Mouse (Mus musculus) embryonic facial prominence, embryonic 10.5 days (tissue): ENCODE data around the gene Ckap2l. TPM values are rescaled to one million over a fixed set of nuclear protein-coding genes. Genes with fewer than 3 reads are reported as not detected.

Source experiments
- DNase-seq: peaks from one replicate; pipeline ENCODE4 v3.0.0-alpha.2; 2017; ENCODE audit warnings: low spot score
- H3K27ac ChIP-seq: fragments of 300-500 bp; sonication (generic); replicated peaks from 2 replicates; pipeline ENCODE4 v1.5.1; 2016; ENCODE audit warnings: mild to moderate bottlenecking
- H3K27me3 ChIP-seq: fragments of 300-500 bp; sonication (generic); replicated peaks from 2 replicates; pipeline ENCODE4 v1.6.1; 2016; ENCODE audit warnings: low read depth, mild to moderate bottlenecking; ENCODE audit not compliant: poor library complexity, severe bottlenecking
- H3K36me3 ChIP-seq: fragments of 300-500 bp; sonication (generic); replicated peaks from 2 replicates; pipeline ENCODE4 v1.6.1; 2016; ENCODE audit warnings: mild to moderate bottlenecking, moderate library complexity
- H3K4me1 ChIP-seq: fragments of 300-500 bp; sonication (generic); 2 replicates; pipeline ENCODE4 v1.6.1; 2016
- H3K4me3 ChIP-seq: fragments of 300-500 bp; sonication (generic); 2 replicates; pipeline ENCODE4 v1.5.1; 2016; ENCODE audit warnings: mild to moderate bottlenecking, moderate library complexity
- H3K9me3 ChIP-seq: fragments of 300-500 bp; sonication (generic); 2 replicates; pipeline ENCODE4 v1.6.1; 2016; ENCODE audit warnings: mild to moderate bottlenecking
- WGBS: fragments of 180-500 bp; shearing (Covaris S2); methylation state at CpG from one replicate; pipeline ENCODE4 v1.1.7; 2016; 5-methylcytosine and 5-hydroxymethylcytosine counted together
- polyA plus RNA-seq: library from polyadenylated mRNA; unstranded; fragments of >200 nt; fragmentation: Nextera tagmentation; extraction: Ambion mirVana; gene quantifications from 2 replicates; pipeline ENCODE4 v1.2.1, GENCODE M21; 2016

Ckap2l gene
- polyA plus RNA-seq, result 63.1 and 65.4 TPM in 2 replicates

DNA sequence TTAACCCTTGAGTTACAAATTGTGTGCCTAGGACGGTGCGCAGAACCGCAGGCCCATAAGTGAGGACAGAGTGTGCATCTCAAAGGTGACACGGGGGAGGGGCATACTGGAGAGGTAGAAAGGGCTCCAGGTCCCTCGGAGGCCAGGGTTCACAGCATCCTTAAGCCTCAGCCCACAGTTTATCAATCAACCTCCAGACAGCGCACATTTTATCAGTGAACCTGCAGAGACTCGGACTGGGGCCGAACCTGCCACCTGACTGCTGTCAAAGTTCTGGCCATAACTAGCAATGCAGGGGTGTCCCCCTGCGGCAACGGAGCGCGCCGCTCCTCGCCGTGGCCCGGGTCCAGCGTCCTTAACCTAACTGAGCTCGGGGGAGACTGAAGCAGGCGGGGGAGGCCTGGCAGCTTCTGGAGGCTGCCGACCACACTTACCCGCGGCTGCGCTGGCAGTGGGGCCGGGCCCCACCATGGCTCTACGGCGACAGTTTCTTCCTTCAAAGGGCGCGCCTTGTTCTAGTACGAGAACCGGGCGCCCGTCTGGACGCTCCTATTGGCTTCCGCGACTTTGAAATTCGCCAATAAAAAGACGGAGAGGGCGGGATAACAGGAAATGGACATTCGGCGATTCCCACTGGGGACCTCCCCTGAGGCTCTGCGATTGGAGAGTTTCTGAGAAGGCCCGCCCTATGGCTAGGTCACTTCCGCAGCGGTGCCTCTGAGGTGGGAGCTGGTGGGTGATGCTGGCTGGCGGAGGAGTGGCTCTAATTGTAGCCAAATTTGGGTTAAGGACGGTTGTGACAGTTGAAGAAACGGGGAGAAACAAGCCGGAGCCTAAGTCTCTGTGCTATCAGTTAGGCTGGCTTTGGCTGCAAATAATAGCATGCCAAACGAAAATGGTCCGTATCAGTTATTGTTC lies at the start of gene Ckap2l:
Gene Ckap2l, minus strand, starts transcription at position 542 of the 918 bp plus-strand sequence.
- Histone ChIP-seq H3K36me3 (peaks cover 19% of the 10 kb centered on the region), H3K9me3 (no peaks in the 10 kb centered on the region)
- under 1% methylated on average over 50 of the region's 50 CpGs for WGBS

DNA sequence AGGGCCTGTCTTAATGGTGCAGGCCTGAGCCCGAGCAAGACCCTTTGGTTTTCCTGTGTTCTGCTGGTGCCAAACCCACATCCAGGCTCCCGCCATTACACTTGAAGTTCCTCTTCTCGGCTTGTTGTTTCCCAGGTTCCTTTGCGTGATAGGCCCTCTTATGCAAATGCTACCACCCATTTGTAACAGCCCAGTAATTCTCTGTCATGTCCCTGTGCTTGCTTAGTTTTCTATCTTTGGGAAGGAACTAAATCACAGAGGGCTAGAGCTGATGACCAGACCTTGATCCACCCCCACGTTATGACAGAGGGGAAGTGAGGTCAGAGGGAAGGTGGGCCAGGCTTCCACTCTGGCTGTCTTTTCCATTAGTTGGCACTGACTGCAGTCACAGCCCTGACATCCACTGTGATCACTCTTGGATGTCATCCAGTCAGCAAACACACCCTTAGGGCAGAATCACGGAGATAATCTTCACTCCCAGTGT lies 41.2 kb upstream of the Ckap2l start:
- Histone ChIP-seq H3K36me3 (no peaks in the 10 kb centered on the region), H3K4me1 (0 out of 2 replicates have a peak, but pooled peaks cover 3% of the 10 kb centered on the region), H3K27ac (no peak overlapping the region), H3K9me3 (peaks cover 7% of the 10 kb centered on the region; the same call in 1 of the 2 replicates), H3K4me3 (no peak overlapping the region), H3K27me3 (no peaks in the 10 kb centered on the region)
- DNase-seq, result no peak
- 76% methylated on average over 6 of the region's 6 CpGs for WGBS

More for the DNA sequence above, at the start of gene Ckap2l:
- peaks cover 24% of the 10 kb centered on the region for H3K4me1 ChIP-seq
- H3K27ac ChIP-seq, result peak within 1 kb of the TSS; percentile 96
- H3K4me3 ChIP-seq, result peak within 1 kb of the TSS; percentile 93
- DNase-seq, result peak; percentile 98
- no peaks in the 10 kb centered on the region for H3K27me3 ChIP-seq

DNA sequence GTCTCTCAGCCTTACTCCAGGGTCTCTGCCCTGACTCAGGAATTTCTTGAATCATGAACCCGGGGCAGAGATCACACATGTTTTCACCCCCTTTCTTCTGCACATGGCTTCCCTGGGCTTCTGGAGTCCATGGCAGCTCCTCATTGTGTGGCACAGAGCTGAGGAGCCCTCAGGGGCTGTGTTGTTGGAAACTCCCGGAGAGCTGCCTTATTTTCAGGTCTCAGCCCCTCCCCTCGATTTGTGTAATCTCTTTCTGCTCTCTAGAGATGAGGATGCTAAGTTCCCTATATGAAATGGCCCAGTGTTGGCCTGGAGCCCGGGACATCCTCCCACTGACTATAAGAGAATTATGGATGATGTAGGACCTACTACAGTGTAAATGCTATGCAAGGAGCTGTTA lies 36.5 kb upstream of the Ckap2l start:
- Histone ChIP-seq H3K36me3 (no peaks in the 10 kb centered on the region), H3K9me3 (no peaks in the 10 kb centered on the region), H3K4me3 (no peak overlapping the region), H3K27me3 (no peaks in the 10 kb centered on the region), H3K27ac (no peak overlapping the region), H3K4me1 (0 out of 2 replicates have a peak, but pooled peaks cover 5% of the 10 kb centered on the region)
- WGBS, result 54% methylated on average over 4 of the region's 4 CpGs
- DNase-seq, result no peak

DNA sequence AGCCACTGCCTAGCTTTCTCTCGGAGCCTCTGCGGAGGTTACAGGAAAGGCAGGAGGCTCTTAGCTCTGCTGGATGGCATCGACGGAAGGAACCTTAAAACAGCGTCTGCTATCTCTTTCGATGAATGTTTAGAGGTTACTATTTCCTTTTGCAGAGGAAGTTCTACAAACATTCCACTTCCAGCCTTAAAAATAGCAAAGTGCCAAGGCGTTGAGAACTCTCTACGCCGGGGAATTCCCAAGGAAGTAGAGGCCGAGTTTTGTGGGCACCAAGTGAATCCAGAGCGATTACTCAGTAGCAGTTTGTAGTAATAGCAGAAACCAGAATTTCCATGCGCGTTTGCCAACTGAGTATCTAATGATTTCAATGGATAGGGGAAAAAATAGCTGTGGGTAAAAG lies 33.5 kb upstream of the Ckap2l start:
- Histone ChIP-seq H3K9me3 (no peaks in the 10 kb centered on the region; the same call in 1 of the 2 replicates), H3K4me1 (0 out of 2 replicates have a peak, but pooled peaks cover 5% of the 10 kb centered on the region), H3K36me3 (no peaks in the 10 kb centered on the region), H3K4me3 (no peak overlapping the region), H3K27ac (no peak overlapping the region), H3K27me3 (no peaks in the 10 kb centered on the region)
- 92% methylated on average over 13 of the region's 13 CpGs for WGBS
- DNase-seq, result no peak

DNA sequence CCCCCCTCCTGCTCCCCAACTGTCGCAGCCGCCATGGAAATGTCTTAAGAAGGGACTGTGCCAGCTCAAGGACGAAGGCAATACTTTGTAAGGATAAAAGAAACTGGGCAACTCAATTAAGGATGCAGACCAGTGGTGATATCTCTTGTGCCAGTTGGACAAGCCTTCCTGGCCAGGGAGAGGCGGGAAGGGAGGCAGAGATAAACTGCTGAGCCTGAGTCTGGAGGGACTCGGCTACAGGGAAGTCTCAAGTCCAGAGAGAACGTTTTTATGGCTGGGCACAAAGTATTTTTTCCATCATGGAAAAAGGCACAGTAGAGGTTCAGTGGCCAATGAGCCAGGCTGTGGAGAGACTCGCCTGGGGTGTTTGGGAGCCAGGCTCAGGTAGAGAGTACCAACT lies 33.0 kb upstream of the Ckap2l start:
- WGBS, result 76% methylated on average over 7 of the region's 7 CpGs
- Histone ChIP-seq H3K4me3 (no peak overlapping the region), H3K36me3 (no peaks in the 10 kb centered on the region), H3K27me3 (no peaks in the 10 kb centered on the region), H3K9me3 (no peaks in the 10 kb centered on the region; the same call in 1 of the 2 replicates), H3K4me1 (0 out of 2 replicates have a peak, but pooled peaks cover 5% of the 10 kb centered on the region), H3K27ac (no peak overlapping the region)
- DNase-seq, result no peak

DNA sequence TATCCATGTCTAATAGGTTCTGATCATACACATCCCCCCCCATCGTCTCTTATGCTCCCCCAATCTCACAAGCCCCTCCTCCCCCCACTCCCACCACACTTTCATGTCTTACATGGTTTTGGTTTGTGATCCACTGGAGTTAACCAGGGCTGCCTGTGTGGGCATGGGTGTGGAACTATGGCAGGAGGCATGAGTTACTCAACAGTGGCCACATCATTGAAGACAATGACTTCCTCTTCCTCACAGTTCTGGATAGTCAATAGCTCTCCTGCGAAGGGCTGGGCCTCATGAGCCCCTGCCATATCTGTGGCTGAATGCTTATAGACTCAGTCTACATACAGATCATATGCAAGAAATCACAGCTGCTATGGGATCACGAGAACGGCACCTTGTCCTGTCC lies 31.2 kb upstream of the Ckap2l start:
- DNase-seq, result no peak
- no peaks in the 10 kb centered on the region for H3K36me3 ChIP-seq
- no peak overlapping the region for H3K27ac ChIP-seq
- H3K4me3 ChIP-seq, result no peak overlapping the region
- H3K4me1 ChIP-seq, result 0 out of 2 replicates have a peak, but pooled peaks cover 2% of the 10 kb centered on the region
- no peaks in the 10 kb centered on the region; the same call in 1 of the 2 replicates for H3K9me3 ChIP-seq
- 86% methylated on average over 4 of the region's 4 CpGs for WGBS
- no peaks in the 10 kb centered on the region for H3K27me3 ChIP-seq

DNA sequence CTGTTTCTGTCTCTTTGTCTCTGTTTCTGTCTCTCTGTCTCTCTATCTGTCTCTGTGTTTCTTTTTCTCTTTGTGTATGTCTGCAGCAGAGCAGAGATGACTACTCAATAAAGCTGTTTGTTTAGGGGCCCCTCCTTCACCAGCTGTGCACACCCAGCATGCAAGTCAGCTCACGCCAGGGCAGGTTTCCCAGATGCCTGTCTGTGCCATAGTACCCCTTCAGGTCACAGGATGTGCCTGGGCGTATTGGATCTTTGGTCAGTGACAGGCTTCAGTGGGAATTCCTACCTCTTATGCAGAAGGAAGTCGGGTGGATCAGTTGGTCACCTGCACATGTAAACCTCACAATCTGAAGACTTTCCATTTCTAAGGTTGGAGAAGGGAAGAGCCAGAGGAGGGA lies 27.2 kb upstream of the Ckap2l start:
- no peaks in the 10 kb centered on the region; the same call in 1 of the 2 replicates for H3K9me3 ChIP-seq
- DNase-seq, result no peak
- no peak overlapping the region for H3K27ac ChIP-seq
- H3K4me1 ChIP-seq, result no peaks in the 10 kb centered on the region
- H3K27me3 ChIP-seq, result no peaks in the 10 kb centered on the region
- H3K36me3 ChIP-seq, result no peaks in the 10 kb centered on the region
- H3K4me3 ChIP-seq, result no peak overlapping the region
- 82% methylated on average over 3 of the region's 3 CpGs for WGBS

DNA sequence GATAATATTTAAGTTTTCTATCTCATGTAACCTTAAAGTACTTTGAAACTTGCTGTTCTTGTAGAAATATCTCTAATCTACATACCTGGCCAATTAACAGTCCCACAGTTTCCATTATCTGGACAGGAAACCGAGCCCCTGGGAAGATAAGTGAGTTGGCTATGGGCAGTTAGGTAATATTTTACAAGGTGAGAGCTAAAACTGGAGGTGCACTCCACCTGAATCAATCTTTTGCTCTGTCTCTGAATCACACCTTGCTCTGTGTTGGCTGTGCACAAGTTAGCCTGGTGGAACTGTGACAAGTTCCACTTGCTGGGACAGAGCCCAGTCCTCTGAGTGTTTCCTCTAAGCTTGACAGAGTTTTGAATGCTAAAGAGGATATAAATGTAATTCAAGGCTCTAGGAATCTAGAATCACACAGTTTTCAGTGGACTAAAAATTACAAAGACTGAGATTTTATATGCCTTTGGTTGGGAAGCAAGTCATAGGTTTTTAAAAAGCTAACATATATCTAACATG lies 25.2 kb upstream of the Ckap2l start:
- no peaks in the 10 kb centered on the region; the same call in 1 of the 2 replicates for H3K9me3 ChIP-seq
- 87% methylated on average over 1 of the region's 1 CpGs for WGBS
- H3K27me3 ChIP-seq, result no peaks in the 10 kb centered on the region
- no peaks in the 10 kb centered on the region for H3K36me3 ChIP-seq
- H3K27ac ChIP-seq, result no peak overlapping the region
- no peak for DNase-seq
- H3K4me3 ChIP-seq, result no peak overlapping the region
- H3K4me1 ChIP-seq, result no peaks in the 10 kb centered on the region

DNA sequence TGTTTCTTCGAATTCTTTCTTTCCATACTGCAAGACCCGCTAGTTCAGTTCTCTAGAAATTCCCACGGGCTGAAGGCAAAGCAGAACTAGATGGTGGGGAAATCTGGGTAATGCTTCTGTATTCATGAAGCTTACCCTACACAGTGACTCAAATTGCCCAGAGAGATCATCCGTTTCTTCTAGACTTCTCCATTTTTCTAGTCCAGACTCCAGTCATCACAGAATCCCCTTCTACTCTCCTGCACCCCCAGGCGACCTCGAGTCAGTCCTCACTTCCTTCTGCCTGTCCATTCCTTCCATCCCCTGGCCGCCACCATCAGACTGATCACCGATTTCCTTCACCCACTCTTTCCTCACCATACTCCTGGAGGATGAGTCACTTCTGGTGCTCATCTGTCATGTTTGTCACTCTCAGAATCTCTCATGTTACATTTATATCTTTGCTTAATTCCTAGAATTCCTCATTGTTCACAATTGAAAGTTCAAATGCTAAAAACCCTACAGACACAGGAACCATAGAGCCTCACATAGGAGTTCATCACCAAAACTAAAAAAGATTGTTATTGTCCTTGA lies 23.1 kb upstream of the Ckap2l start:
- no peaks in the 10 kb centered on the region for H3K9me3 ChIP-seq
- 83% methylated on average over 8 of the region's 8 CpGs for WGBS

DNA sequence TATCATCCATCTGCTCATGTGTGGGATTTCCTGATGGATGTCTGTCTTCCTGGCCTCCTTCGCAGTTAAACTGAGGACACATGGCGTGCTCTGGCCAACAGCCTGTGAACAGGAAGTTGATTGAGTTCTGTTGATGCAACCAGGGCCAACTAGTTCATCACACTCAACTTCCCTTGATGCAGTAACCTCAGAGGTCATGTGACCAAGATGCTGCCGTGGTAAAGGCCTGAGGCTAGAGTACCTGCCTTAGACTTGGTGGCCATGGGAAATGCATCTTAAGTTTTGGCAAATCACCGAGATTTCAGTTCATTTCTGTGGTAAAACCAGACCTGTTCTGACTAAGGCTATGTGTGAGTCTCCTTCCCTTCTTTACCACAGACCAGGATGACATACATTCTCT lies 18.8 kb upstream of the Ckap2l start:
- no peak overlapping the region for H3K4me3 ChIP-seq
- H3K27me3 ChIP-seq, result no peaks in the 10 kb centered on the region
- WGBS, result 85% methylated on average over 4 of the region's 4 CpGs
- DNase-seq, result no peak
- no peaks in the 10 kb centered on the region for H3K9me3 ChIP-seq
- H3K27ac ChIP-seq, result no peak overlapping the region
- H3K36me3 ChIP-seq, result no peaks in the 10 kb centered on the region
- 0 out of 2 replicates have a peak, but pooled peaks cover 3% of the 10 kb centered on the region for H3K4me1 ChIP-seq

More for the DNA sequence above, 23.1 kb upstream of the Ckap2l start:
- Histone ChIP-seq H3K4me1 (no peaks in the 10 kb centered on the region), H3K27ac (no peak overlapping the region), H3K4me3 (no peak overlapping the region), H3K27me3 (no peaks in the 10 kb centered on the region), H3K36me3 (no peaks in the 10 kb centered on the region)
- DNase-seq, result no peak

DNA sequence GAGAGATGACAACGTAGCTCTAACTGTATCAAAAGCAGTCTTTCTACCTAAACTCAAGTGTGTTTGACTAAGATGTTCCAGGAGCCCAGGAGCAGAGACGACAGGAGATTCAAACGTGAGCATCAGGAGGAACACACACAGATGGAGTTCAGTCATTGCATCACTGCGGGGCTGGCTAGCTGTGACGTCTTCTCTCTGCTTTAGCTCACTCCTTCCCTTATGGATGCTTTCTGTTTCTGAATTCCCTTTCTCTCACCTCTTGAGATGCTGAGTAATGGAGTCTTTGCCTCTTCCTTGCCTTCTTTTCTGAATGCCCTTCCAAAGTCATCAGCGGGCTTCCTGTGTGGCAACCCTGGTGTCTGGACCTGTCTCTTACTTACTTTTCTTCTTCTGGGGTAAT lies 17.9 kb upstream of the Ckap2l start:
- H3K4me3 ChIP-seq, result no peak overlapping the region
- H3K4me1 ChIP-seq, result 0 out of 2 replicates have a peak, but pooled peaks cover 3% of the 10 kb centered on the region
- H3K27ac ChIP-seq, result no peak overlapping the region
- H3K36me3 ChIP-seq, result no peaks in the 10 kb centered on the region
- H3K27me3 ChIP-seq, result no peaks in the 10 kb centered on the region
- DNase-seq, result no peak
- H3K9me3 ChIP-seq, result no peaks in the 10 kb centered on the region
- WGBS, result 83% methylated on average over 6 of the region's 6 CpGs

DNA sequence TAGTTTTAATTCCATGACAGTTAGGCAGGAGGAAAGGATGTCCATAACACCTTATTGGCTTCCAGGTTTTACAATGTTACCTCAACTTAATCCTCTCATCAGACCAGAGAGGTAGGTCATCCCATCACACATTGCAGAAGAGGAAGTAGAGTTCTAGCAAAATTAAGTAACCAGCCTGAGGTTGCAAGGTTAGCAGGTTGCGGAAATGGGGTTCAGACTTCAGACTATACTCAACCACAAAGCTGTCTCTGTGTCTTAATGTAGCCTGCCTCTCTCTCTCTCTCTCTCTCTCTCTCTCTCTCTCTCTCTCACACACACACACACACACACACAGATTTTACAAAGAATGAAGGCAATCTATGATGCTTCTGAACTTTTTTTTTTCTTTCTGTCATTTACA lies 16.9 kb upstream of the Ckap2l start:
- Histone ChIP-seq H3K9me3 (no peaks in the 10 kb centered on the region), H3K4me3 (no peak overlapping the region), H3K27me3 (no peaks in the 10 kb centered on the region), H3K4me1 (0 out of 2 replicates have a peak, but pooled peaks cover 3% of the 10 kb centered on the region), H3K27ac (no peak overlapping the region), H3K36me3 (no peaks in the 10 kb centered on the region)
- WGBS, result 100% methylated on average over 1 of the region's 1 CpGs
- no peak for DNase-seq
